Mouse (Mus musculus) brain, embryonic 14.5 days (tissue): ENCODE measurements around the gene Krt83.

Source experiments
- CTCF ChIP-seq: fragments of 200-500 bp; IDR thresholded peaks from 2 replicates; pipeline ENCODE4 v1.5.1; 2012; ENCODE audit warnings: inconsistent platforms, mild to moderate bottlenecking, moderate library complexity, borderline replicate concordance; ENCODE audit not compliant: insufficient read depth, insufficient read length; ENCODE audit errors: extremely low read depth
- POLR2A ChIP-seq: fragments of 200-500 bp; IDR thresholded peaks from 2 replicates; pipeline ENCODE4 v1.6.1; 2012; ENCODE audit warnings: mild to moderate bottlenecking, inconsistent platforms, borderline replicate concordance; ENCODE audit not compliant: poor library complexity, insufficient read depth, insufficient read length, severe bottlenecking; ENCODE audit errors: extremely low read depth

DNA sequence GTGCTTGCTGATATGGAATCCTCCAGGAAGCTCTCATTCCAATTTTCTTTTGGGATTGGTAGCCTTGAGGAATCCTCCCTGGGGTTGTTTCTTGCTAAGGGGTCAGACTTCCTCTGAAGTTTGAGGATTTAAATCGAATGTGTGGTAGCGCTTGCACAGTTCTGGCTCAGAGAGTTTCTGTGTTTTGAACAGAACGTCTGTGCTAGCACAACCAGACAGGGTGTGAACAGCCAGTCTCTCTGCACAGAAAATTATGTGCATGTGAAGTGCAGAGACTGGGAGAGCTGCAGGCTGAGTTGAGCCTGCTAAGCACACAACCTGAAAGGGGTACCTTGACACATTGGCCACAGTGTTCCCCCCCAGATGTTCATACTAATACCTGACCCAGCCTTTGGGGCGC lies 50.5 kb downstream of the Krt83 start:
- TF ChIP-seq POLR2A (no peak), CTCF (no peak)
